8 mouse cellular contexts compared by ENCODE assay signal in genomic region chr6:147475727-147476613, GRCm38 (mm10). TPM values are rescaled to one million over a fixed set of nuclear protein-coding genes. Genes with fewer than 3 reads are reported as not detected.
DNase-seq lines count a peak whose midpoint lies in the region; ATAC-seq lines count a peak whose summit lies in the region.

Gene Ccdc91, plus strand, starts transcription at chr6:147475828.

- peak; percentile 93 to 97 for DNase-seq in adrenal gland, adult (ENCODE audit: inconsistent age in 2 of 2, low spot score in 1 of 2)
- DNase-seq in embryo, embryonic 10.5 days (ENCODE audit: low spot score), result peak; percentile 91
- DNase-seq in gastrocnemius, postnatal 14 days, result peak; percentile 93
- DNase-seq in left cerebral cortex, postnatal 10 days (ENCODE audit: extremely low spot score in 1 of 2, low spot score in 2 of 2), result peak; percentile 82 to 94
- DNase-seq in right cerebral cortex, postnatal 25 days, result peak; percentile 88
- DNase-seq in urinary bladder, postnatal 4 days (ENCODE audit: low spot score in 2 of 2), result peak; percentile 90 to 92

- ATAC-seq in inflammation-experienced regulatory T-cells, adult 6 months, result peak; percentile 87
- ATAC-seq in megakaryocyte-erythroid progenitor cell, adult 5-6 weeks (replicated peaks; ENCODE audit: low FRiP score, low TSS enrichment, poor library complexity, severe bottlenecking), result peak; percentile 97

- intact Hi-C loops in gastrocnemius, postnatal 14 days (cut with DNase I; ENCODE audit: low total_unique reads), result no loop called here
- intact Hi-C loops in left cerebral cortex, postnatal 10 days (cut with DNase I), result no loop called here

RNA-seq across cellular contexts. Expression of gene Ccdc91, which starts in this region (rescaled TPM):
- 10 to 100 TPM; 62.3 to 63.3 TPM for total RNA-seq in gastrocnemius, postnatal 14 days (2021)
- polyA plus RNA-seq in inflammation-experienced regulatory T-cells, adult 6 months (2017; shearing (Covaris generic)), result 10 to 100 TPM in 1 of 3 experiments, 1 to 10 TPM in 2; 6.4 to 16.4 (median 9.4) TPM
- 10 to 100 TPM; 24.6 to 26.4 TPM for total RNA-seq in left cerebral cortex, postnatal 10 days (2021)
- total RNA-seq in megakaryocyte-erythroid progenitor cell, adult 5-6 weeks (2014; fragmentation: Nextera tagmentation), result 4.9 and 12.2 TPM in 2 replicates
- 20.5 and 26.9 TPM in 2 replicates for total RNA-seq in megakaryocyte-erythroid progenitor cell, adult 5-6 weeks (2017)

Comparison
In these comparisons a context has a peak if more than half of its experiments do, and no peak if none do; other contexts are left out.
1. Peak in every context shown above with its lines: DNase-seq and ATAC-seq.